Mouse (Mus musculus): ENCODE results near the gene Ddx3x.
"Not testable (repeated sequence)": the region's sequence is repeated elsewhere in the genome, so short reads cannot be mapped to it uniquely, and the experiment has no call there.

Ddx3x gene

DNA sequence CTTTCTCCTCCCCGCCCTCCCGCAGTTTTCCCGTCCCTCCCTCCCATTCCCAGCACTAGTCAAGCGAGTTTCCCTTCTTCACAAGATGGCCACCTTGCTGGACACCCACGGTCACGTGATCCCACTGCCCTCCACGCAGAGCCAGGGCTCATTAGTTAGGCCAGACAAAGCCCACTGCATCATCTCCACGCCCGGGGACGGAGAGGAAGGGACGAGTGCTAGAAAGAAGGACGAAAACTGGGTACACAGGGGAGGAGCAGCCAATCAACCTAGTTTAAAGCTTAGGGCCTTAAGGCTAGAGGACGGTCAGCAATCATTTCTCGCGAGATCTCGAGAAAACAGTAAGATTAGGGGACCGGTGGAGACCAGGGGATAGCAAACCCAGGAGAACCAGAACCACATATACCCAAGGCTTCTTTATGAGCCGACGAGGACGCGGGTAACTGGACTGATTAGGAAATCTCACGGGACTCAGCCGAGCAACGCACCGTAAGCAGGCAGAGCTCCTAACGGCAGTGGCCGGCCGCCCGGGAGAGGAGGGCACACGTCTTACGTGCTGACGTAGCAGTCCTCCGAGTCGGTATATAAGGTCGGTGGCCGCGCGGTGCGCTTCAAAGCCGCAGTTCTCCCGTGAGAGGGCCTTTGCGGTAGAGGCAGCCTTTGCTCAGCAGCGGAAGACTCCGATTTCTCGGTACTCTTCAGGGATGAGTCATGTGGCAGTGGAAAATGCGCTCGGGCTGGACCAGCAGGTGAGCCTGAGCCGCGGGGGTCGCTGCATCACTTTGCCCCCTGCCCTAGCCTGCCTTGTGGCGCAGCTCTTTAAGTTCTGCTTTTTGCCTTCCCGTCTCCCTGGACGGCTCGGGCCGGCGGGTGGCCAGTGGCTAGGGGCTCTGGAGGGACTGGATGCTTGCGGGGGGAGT lies at the start of gene Ddx3x:
Gene Ddx3x (plus strand): TSS at position 562 of the 920 bp plus-strand sequence.
- DNase-seq: peak; percentile 86 to 89

- DNase-seq: no peak
These were observed 49.5 kb upstream of the Ddx3x start for GRCm38 (mm10) chrX:13231243-13231642.

- DNase-seq: not testable (repeated sequence)
These were observed 47.9 kb upstream of the Ddx3x start for GRCm38 (mm10) chrX:13232834-13233233.

GRCm38 (mm10) chrX:13233631-13234030 lies 47.1 kb upstream of the Ddx3x start:
- no peak for DNase-seq

GRCm38 (mm10) chrX:13234709-13235108 lies 46.1 kb upstream of the Ddx3x start:
- DNase-seq: no peak

DNA sequence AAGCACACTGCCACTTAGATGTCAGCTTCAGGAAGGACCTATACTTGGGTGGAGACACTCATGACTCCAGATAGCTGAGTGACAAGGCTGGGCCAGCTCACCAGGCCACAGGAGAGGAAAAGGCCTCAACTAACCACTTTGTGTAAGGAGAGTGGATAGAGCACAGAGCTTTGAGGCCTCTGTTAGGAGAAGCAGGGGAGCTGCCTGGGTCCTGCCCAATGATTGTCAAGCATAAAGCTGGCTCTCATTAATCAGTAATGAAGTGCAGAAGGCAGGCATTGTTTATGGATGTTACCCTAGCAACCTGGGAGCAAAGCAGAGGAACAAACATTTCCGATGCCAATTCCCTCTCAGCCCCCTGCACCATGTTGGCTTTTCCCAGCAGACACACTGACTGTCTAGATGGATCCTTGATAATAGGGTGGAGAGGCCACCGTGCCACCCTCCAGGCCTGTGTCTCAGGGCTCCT lies 44.6 kb upstream of the Ddx3x start:
- no peak for DNase-seq

DNA sequence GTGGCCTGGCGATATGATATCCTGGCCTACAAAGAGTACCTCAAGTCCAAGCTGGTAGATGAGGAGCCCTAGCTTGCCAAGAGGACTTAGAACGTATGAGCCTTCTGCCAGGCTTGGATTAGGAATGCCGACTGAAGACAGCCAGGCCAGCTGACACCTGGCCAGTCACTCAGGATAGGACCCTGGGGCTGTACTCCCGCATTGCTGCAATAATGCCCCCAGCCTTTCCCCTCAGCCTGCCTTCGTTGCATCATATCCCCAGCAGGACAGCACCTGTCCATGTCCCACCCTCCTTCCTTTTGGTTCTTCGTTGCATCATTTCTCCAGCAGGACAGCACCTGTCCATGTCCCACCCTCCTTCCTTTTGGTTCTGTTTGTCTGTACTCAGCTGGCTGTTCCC lies 41.3 kb upstream of the Ddx3x start:
- DNase-seq: no peak

DNA sequence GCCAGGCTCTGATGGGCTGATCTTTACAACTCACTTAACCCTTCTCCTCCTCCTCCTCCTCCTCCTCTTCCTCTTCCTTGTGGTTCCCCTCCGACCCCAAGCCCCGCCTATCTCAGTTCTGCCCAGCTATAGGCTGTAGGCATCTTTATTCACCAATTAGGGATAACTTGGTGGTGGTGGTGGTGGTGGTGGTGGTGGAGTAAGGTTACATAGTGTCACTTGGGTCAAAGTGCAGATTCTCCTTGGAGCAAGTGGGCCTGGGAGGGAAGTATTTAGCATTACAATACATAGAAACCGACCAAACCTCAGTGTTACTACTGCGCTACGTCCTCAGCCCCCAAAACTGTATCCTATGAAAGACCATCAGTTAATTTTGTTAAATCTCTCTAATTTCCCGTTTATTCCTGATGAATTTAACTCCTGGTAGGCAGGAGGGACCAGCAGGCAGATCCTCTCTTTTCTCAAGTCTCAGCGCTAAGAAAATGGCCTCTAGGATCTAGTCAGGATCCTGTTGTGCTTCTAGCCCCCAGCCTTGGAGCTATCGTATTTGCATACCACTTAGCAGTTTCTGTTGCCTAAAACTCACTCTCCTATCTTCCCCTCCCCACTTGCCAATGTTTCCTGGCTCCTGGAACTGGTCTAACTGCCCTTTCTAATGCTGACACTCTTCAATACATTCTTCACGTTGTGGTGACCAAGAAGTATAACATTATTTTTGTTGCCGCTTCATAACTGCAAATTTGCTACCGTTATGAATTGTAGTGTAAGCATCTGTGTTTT lies 39.9 kb upstream of the Ddx3x start:
- peak; percentile 3 to 8 for DNase-seq

GRCm38 (mm10) chrX:13241426-13242319 lies 39.1 kb upstream of the Ddx3x start:
- DNase-seq: peak; percentile 17

DNA sequence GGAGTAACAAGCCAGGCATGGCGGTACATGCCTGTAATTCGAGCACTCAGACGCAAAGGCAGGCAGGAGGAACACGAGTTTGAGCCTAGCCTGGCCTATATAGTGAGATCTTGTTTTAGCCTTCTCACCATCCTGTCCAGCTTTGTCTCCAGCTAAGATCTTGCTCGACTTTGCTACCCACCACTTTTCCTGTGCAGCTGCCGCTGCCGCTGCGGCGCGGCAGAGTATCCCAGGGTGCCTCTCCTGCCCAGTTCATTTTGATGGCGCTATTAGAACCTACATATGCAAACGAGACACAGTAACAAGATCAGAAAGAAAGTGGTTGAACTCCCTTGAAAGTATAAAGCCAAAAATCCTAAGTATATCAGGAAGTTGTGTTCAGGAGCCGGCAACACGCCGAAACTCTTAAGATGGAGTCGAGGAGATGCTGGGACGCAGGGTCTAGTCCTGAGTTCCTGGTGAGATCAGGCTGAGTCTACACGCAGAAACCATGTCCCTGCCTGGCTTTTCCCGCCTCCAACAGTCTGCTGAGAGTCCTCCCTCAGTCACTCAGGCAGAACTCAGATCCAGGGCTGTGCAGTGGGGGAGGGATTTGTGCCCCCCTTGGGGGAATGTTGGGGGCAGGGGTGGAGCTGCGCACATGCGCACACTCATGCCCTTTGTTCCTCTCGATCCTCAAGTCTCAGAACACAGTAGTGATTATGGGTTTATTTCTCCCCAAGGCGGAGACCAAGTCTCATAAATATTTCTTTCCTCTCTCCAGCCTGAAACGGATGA lies 38.3 kb upstream of the Ddx3x start:
- DNase-seq: peak; percentile 57 to 64

DNA sequence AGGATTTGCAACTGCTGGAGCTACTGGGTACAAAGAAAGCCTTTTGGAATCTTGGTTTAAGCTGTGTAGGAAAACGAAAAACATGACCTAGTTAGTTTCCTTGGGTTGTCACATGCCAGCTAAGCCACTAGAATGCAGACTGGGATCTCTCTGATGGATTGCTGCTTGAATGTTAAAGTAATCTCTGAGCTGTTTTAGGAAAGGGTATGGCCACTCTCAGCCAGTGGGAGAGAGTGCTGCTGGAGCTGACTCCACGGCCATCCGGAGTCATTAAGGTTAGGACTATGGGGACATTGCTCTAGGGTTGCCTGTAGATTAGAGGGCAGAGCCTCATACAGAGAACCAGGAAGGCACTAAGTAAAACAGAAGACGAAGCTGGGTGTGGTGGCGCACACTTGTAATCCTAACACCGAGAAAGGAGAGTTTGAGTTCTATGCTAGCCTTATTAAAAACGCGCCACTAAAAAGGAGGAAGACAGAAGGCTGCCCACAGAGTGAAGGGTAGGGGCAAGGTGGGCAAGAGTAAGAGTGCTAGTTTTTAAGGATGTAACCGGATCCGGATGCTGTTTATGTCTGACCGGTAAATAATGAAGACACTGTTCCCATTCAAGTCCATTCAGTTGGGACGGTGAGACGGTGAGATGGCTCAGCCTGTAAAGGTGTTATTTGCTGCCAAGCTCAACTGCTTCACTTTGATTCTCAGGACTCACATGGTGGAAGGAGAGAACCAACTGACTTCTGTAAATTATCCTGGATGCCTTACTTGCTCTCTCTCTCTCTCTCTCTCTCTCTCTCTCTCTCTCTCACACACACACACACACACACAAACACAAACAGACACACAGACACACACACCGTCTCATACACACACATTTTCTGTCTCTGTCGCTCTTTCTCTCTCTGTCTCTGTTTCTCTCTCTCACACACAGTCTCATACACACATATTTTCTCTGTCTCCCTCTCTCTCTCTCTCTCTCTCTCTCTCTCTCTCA lies 37.3 kb upstream of the Ddx3x start:
- DNase-seq: peak; percentile 12 to 19

DNA sequence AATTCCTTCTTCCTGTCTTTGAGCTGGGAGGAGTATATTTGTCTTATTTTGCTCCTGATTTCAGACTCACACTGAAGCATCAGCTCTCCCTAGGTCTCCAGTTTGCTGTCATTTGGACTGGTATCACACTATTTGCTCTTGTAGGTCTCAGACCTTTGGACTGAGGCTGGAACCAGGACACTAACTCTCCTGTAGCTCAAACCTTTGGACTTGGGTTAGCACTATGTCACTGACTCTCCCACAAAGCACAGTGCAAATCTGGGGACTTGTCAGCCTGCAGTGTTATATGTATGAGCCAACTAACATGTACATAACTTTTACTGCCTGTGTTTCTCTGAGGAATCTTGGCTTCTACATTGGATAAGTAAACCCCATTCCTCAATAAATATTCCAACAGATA lies 36.2 kb upstream of the Ddx3x start:
- DNase-seq: no peak

GRCm38 (mm10) chrX:13245027-13245426 lies 35.7 kb upstream of the Ddx3x start:
- DNase-seq: no peak

DNA sequence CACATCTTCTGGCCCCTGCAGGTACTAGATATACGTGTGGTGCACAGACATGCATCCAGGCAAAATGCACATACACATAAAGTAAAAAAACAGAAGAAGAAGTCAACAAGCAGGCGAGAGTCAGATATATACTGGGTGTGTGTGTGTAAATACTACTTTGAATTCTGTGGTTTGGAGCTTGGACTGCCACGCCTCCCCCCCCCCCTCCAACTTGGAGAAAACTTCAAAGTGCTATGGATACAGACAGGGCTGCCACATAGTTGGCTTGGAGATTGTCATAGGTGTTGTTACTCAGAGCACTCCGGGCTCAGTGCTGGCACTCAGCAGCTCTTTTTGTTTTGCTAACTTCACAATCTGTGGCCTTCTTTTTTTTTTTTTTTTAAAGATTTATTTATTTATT lies 29.1 kb upstream of the Ddx3x start:
- DNase-seq: no peak

GRCm38 (mm10) chrX:13254273-13254672 lies 26.5 kb upstream of the Ddx3x start:
- DNase-seq: no peak

DNA sequence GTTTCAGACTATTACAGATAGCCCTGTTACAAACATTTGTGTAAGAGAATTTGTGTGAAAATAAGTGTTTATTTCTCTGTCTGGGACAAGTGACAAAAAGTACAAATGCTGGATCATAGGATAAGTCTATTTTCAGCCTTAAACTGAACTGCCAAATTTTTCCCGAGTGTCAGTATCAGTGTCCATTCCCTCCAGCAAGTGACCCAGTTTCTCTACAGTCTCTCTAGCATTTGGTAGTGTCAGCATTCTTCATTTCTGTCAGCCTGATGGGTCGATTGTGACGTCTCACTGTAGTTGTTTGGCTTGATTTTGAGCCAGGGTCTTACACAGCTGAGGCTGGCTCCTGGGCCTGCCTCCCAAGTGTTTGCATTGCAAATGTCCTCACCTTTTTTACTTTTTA lies 17.4 kb upstream of the Ddx3x start:
- DNase-seq: no peak

DNA sequence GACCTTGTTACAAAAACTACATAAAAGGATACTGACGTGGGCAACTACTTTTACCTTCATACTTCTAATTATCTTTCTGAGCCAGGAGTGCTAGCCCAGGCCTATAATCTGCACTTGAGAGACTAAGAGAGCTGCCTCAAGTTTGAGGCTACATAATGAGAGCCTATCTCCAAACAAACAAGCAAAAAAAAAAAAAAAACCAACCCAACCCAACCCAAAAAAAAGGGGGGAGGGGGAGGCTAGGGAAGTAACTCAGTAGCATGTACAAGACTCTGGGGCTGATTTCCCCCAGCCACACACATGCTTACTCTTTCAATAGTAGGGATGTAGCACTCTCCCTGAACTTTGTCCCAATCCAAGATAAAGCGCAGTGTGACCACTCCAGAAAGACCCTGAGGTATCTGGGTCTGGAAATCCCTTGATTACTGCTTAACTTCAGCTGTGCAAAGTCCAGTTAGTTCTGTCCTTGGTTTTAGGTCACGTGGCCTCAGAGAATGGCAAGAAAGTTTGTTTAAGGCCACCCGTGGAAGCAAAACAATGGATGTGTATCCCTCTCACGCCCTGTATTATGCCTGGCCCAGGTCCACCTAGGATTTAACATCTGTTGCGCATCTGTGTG lies 5.1 kb upstream of the Ddx3x start:
- DNase-seq: no peak

DNA sequence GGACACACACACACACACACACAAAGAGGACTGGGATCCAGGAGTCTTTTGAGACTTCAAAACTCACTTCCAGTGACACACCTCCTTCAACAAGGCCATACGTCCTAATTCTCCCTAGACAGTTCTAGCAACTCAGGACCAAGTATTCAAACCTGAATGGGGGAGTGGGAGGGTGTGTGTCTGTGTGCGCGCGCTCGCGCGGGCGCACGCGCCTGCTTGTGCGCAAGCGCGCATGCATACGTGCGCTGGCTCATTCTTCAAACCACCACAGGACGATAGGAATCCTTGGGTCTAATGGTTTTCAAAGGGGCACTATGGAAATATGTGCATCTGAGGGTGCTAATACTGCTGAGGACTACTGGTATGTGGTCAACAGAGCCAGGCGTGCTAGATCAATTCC lies 1.8 kb upstream of the Ddx3x start:
- DNase-seq: no peak

DNA sequence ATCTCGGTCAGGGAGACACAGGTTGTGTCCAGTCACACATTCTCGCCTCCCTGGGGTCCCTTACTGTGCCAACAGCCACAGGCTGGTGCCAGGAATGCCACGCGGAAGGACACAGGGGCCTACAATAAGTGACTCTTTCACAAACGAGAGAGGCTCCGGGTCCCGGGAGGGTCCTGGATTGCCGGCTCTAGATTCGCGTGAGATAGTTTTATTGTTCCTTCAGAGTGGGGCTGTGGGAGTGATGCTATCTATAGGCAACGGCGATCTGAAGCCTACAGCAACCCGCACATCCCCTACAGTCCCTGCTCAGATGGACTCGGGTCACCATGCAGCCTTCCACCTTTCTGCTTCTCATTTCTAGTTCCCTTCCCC lies 747 bp upstream of the Ddx3x start:
- peak; percentile 34 to 35 for DNase-seq

Measured in B cell, adult 2 months (primary cell).